Mouse (Mus musculus) kidney, postnatal 0 days (tissue): ENCODE data around the gene Rin3. TPM values are rescaled to one million over a fixed set of nuclear protein-coding genes. Genes with fewer than 3 reads are reported as not detected.
A peak's percentile ranks its signal among the peaks of the same experiment; 100 is the strongest.

ENCODE experiments used
- ATAC-seq: fragments of 200-750 bp; cut with Nextera tagmentation; replicated peaks from 2 replicates; pipeline ENCODE4 v1.8.0; 2017; ENCODE audit warnings: low read depth, moderate number of reproducible peaks, moderate TSS enrichment, moderate library complexity; ENCODE audit not compliant: low FRiP score
- DNase-seq: peaks from one replicate; pipeline ENCODE4 v3.0.0-alpha.2; 2016; ENCODE audit warnings: low spot score
- H3K27ac ChIP-seq: fragments of 300-500 bp; sonication (generic); 2 replicates; pipeline ENCODE4 v1.5.1; 2014; ENCODE audit warnings: mild to moderate bottlenecking
- H3K27me3 ChIP-seq: fragments of 300-500 bp; sonication (generic); 2 replicates; pipeline ENCODE4 v1.6.1; 2014; ENCODE audit warnings: low read length, mixed read lengths; ENCODE audit not compliant: insufficient read depth
- H3K36me3 ChIP-seq: fragments of 300-500 bp; sonication (generic); 2 replicates; pipeline ENCODE4 v1.6.1; 2014; ENCODE audit warnings: low read length, mixed read lengths; ENCODE audit not compliant: insufficient read depth
- H3K4me1 ChIP-seq: fragments of 300-500 bp; sonication (generic); replicated peaks from 2 replicates; pipeline ENCODE4 v1.6.1; 2014; ENCODE audit warnings: antibody characterized with exemption, low read length, mixed read lengths; ENCODE audit not compliant: insufficient read depth
- H3K4me2 ChIP-seq: fragments of 300-500 bp; sonication (generic); 2 replicates; pipeline ENCODE4 v1.6.1; 2014; ENCODE audit warnings: mild to moderate bottlenecking, low read length, moderate library complexity, mixed read lengths
- H3K4me3 ChIP-seq: fragments of 300-500 bp; sonication (generic); replicated peaks from 2 replicates; pipeline ENCODE4 v1.5.1; 2014; ENCODE audit warnings: low read depth, low read length
- H3K9ac ChIP-seq: fragments of 300-500 bp; sonication (generic); 2 replicates; pipeline ENCODE4 v1.6.1; 2014; ENCODE audit warnings: low read depth, low read length
- H3K9me3 ChIP-seq: fragments of 300-500 bp; sonication (generic); replicated peaks from 2 replicates; pipeline ENCODE4 v1.6.1; 2016; ENCODE audit warnings: low read length, inconsistent platforms, mixed read lengths
- CTCF ChIP-seq: IDR thresholded peaks from 2 replicates; pipeline ENCODE4 v1.5.1; 2016; ENCODE audit warnings: antibody characterized with exemption, low read depth, mild to moderate bottlenecking, moderate library complexity
- WGBS: fragments of 180-500 bp; shearing (Covaris S2); extraction: QIAGEN DNeasy Blood & Tissue Kit; methylation state at CpG from one replicate; pipeline ENCODE4 v1.1.7; 2014; 5-methylcytosine and 5-hydroxymethylcytosine counted together
- polyA plus RNA-seq: library from polyadenylated mRNA; unstranded; fragments of >200 nt; fragmentation: Nextera tagmentation; extraction: Ambion mirVana; gene quantifications from 2 replicates; pipeline ENCODE4 v1.2.1, GENCODE M21; 2015

The Rin3 gene
- polyA plus RNA-seq, 1 experiment from 2014 or later = 8.8 TPM

DNA sequence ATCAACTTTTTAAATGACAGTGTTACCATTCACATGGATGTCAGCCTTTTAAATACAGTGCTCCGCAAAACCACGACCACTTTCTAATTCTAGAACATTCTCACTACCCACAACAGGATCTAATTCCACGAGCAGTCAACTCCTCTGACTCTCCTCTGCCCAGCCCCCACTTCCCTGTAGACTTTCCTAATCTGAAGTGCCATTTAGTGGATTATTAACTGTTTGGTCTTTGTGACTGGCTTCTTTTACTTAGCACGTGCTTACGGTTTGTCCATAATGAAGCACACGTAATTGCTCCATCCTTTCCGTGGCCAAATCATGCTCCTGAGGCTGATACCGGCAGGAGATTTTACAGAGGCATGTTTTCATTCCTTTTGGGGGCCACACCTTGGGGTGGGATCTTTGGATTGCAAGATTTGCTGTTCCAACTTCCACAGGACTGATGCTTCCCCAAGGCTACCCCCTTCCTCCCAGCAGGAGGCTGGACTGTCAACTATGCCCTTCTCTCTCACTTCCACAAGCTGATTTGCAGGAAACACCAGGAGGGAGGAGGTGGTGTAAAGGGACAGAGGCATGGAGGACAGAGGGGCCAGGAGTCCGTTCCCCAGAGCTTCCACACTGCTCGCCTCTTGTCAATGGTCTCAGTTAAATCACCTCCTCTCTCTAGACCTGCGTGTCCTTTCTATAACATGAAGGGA is 139.9 kb downstream of the Rin3 start:
- ATAC-seq = 0 out of 2 replicates have a peak, but pooled peaks have one; percentile 31

GRCm38 (mm10) chr12:102423625-102424024 is 140.8 kb downstream of the Rin3 start:
- no peaks in the 10 kb centered on the region for H3K27me3 ChIP-seq
- H3K9me3 ChIP-seq = no peaks in the 10 kb centered on the region
- DNase-seq = no peak
- H3K4me1 ChIP-seq = no peaks in the 10 kb centered on the region
- H3K36me3 ChIP-seq = peaks cover 7% of the 10 kb centered on the region; the same call in 1 of the 2 replicates
- TF ChIP-seq CTCF = no peak
- H3K4me2 ChIP-seq = no peak overlapping the region
- H3K9ac ChIP-seq = no peak overlapping the region
- H3K27ac ChIP-seq = no peak overlapping the region
- H3K4me3 ChIP-seq = no peak overlapping the region
- 89% methylated on average over 8 of the region's 8 CpGs for WGBS
- no peak for ATAC-seq

More for the DNA sequence above, 139.9 kb downstream of the Rin3 start:
- 77% methylated on average over 11 of the region's 11 CpGs for WGBS
- H3K9ac ChIP-seq = no peak overlapping the region
- no peak overlapping the region for H3K27ac ChIP-seq
- H3K9me3 ChIP-seq = no peaks in the 10 kb centered on the region
- no peak for DNase-seq
- no peak overlapping the region for H3K4me2 ChIP-seq
- H3K36me3 ChIP-seq = peaks cover 7% of the 10 kb centered on the region; the same call in 1 of the 2 replicates
- no peaks in the 10 kb centered on the region for H3K27me3 ChIP-seq
- no peaks in the 10 kb centered on the region for H3K4me1 ChIP-seq
- TF ChIP-seq CTCF = no peak
- no peak overlapping the region for H3K4me3 ChIP-seq

GRCm38 (mm10) chr12:102424456-102424855 is 141.6 kb downstream of the Rin3 start:
- Histone ChIP-seq H3K9ac (no peak overlapping the region), H3K4me3 (no peak overlapping the region), H3K27me3 (no peaks in the 10 kb centered on the region), H3K9me3 (no peaks in the 10 kb centered on the region), H3K27ac (no peak overlapping the region), H3K36me3 (peaks cover 7% of the 10 kb centered on the region; the same call in 1 of the 2 replicates), H3K4me1 (no peaks in the 10 kb centered on the region), H3K4me2 (no peak overlapping the region)
- TF ChIP-seq CTCF = no peak
- no peak for ATAC-seq
- WGBS = 57% methylated on average over 2 of the region's 2 CpGs
- DNase-seq = no peak

GRCm38 (mm10) chr12:102425048-102425578 is 142.3 kb downstream of the Rin3 start:
- DNase-seq (no peak), ATAC-seq (no peak)
- no peak overlapping the region for H3K4me3 ChIP-seq
- no peaks in the 10 kb centered on the region for H3K9me3 ChIP-seq
- H3K9ac ChIP-seq = no peak overlapping the region
- 83% methylated on average over 4 of the region's 4 CpGs for WGBS
- no peak overlapping the region for H3K4me2 ChIP-seq
- no peaks in the 10 kb centered on the region for H3K27me3 ChIP-seq
- no peaks in the 10 kb centered on the region for H3K4me1 ChIP-seq
- peaks cover 7% of the 10 kb centered on the region; the same call in 1 of the 2 replicates for H3K36me3 ChIP-seq
- no peak overlapping the region for H3K27ac ChIP-seq
- no peak for TF ChIP-seq CTCF

DNA sequence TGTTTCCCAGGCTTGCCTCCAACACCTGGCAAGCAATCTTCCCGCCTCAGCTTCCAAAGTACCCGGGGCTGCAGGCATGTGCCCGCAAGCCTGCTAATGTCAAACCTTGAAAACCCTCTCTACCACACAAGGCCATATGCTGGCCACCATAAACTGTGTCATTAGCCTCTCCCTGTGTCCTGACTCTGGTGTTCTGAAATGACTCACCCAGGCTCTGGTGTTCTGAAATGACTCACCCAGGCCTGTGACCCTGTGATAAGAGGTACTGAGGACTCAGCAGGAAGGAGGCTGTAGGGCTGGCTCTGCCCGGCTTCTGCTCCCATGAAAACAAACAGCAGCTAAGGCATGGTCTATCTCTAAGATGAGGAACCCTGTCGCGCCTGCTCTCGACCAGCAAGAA is 143.4 kb downstream of the Rin3 start:
- ATAC-seq (no peak), DNase-seq (no peak)
- H3K4me1 ChIP-seq = no peaks in the 10 kb centered on the region

DNA sequence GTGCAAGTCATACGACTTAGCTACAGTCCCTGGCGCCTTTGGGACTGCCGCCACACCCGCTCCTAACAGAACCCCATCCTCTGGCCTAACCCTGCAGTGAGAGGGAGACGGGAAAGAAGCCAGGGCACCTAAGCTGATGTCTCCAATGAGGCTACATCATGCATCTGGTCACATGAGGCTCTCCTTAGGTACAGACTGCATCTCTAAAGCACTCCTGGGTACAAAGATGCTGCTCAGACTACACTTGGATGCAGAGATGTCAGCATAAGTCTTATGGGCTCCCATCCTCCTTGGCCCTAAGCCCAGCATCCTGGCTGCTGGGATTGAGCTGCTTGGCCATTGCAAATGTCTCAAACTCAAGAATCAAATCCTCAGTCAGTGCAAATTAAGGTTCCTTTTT is 146.8 kb downstream of the Rin3 start:
- H3K4me3 ChIP-seq = no peak overlapping the region
- ATAC-seq (no peak), DNase-seq (no peak)
- TF ChIP-seq CTCF = no peak
- H3K4me1 ChIP-seq = no peaks in the 10 kb centered on the region
- no peaks in the 10 kb centered on the region for H3K9me3 ChIP-seq
- 89% methylated on average over 5 of the region's 5 CpGs for WGBS
- no peak overlapping the region for H3K4me2 ChIP-seq
- H3K27me3 ChIP-seq = no peaks in the 10 kb centered on the region
- H3K36me3 ChIP-seq = peaks cover 3% of the 10 kb centered on the region; the same call in 1 of the 2 replicates
- H3K27ac ChIP-seq = no peak overlapping the region
- no peak overlapping the region for H3K9ac ChIP-seq

More for the DNA sequence above, 143.4 kb downstream of the Rin3 start:
- Histone ChIP-seq H3K4me3 (no peak overlapping the region), H3K36me3 (peaks cover 7% of the 10 kb centered on the region; the same call in 1 of the 2 replicates), H3K27me3 (no peaks in the 10 kb centered on the region), H3K27ac (no peak overlapping the region), H3K9ac (no peak overlapping the region), H3K9me3 (no peaks in the 10 kb centered on the region), H3K4me2 (no peak overlapping the region)
- TF ChIP-seq CTCF = no peak
- WGBS = 91% methylated on average over 7 of the region's 7 CpGs
